In genomic region chr11:78318411-78318810, GRCm38 (mm10) we compare ENCODE assay signal across 27 mouse cellular contexts. TPM values are rescaled to one million over a fixed set of nuclear protein-coding genes. Genes with fewer than 3 reads are reported as not detected.
DNase-seq lines count a peak whose midpoint lies in the region; ATAC-seq and TF ChIP-seq lines count a peak whose summit lies in the region.
"Had no signal": no experiment of that assay in that cellular context is flagged by ENCODE, and none has a peak within 500 bp of the region (broad histone marks: within the 10 kb centered on the region; RNA-seq: fewer than 3 reads in every experiment).

No protein-coding gene starts in this region.

- DNase-seq in forebrain, embryonic 11.5 days (ENCODE audit: low spot score) = no peak
- peak; percentile 12 for DNase-seq in forebrain, postnatal 0 days
- no peak for DNase-seq in forebrain, embryonic 10.5 days (ENCODE audit: extremely low spot score, low spot score)
- no peak for DNase-seq in layer of hippocampus, adult 2 months (ENCODE audit: low spot score in 2 of 2)
- no peak for DNase-seq in layer of hippocampus, adult 9-10 months (ENCODE audit: low spot score)
- DNase-seq in brain, embryonic 14.5 days (ENCODE audit: low read depth) = peak; percentile 77
- DNase-seq in heart, postnatal 36 days = no peak
- DNase-seq: adrenal gland, adult 8-10 months; adrenal gland, postnatal 25 days; cerebellum, adult 18-20 months; cerebellum, adult 9-10 months; cerebellum, postnatal 14 days; gastrocnemius, postnatal 10 days; gastrocnemius, postnatal 36 days; heart, adult 2 months; heart, postnatal 14 days; kidney, adult 11 months had no signal

- H3K4me3 ChIP-seq in forebrain, embryonic 13.5 days = no peak overlapping the region
- H3K4me3 ChIP-seq in forebrain, embryonic 11.5 days (ENCODE audit: low read depth, low read length) = no peak overlapping the region
- no peak overlapping the region for H3K4me3 ChIP-seq in forebrain, postnatal 0 days (ENCODE audit: low read depth, low read length)
- no peak overlapping the region for H3K4me3 ChIP-seq in forebrain, embryonic 10.5 days
- no peak overlapping the region for H3K4me3 ChIP-seq in layer of hippocampus, adult 2 months
- H3K4me3 ChIP-seq: embryonic facial prominence, embryonic 12.5 days; embryonic facial prominence, embryonic 15.5 days; heart, adult 2 months; heart, embryonic 10.5 days; heart, embryonic 13.5 days; hindbrain, embryonic 13.5 days; intestine, embryonic 15.5 days had no signal

- peaks cover 84% of the 10 kb centered on the region for H3K36me3 ChIP-seq in forebrain, embryonic 13.5 days (ENCODE audit: poor library complexity, severe bottlenecking)
- peaks cover 41% of the 10 kb centered on the region for H3K36me3 ChIP-seq in forebrain, embryonic 11.5 days (ENCODE audit: control insufficient read depth, insufficient read depth, low read length)
- no peaks in the 10 kb centered on the region for H3K36me3 ChIP-seq in forebrain, postnatal 0 days (ENCODE audit: insufficient read depth)
- peaks cover 98% of the 10 kb centered on the region for H3K36me3 ChIP-seq in forebrain, embryonic 10.5 days (replicated peaks)

- no peak overlapping the region for H3K9ac ChIP-seq in forebrain, embryonic 13.5 days
- H3K9ac ChIP-seq in forebrain, embryonic 11.5 days (ENCODE audit: low read length) = no peak overlapping the region
- no peak overlapping the region for H3K9ac ChIP-seq in forebrain, postnatal 0 days
- H3K9ac ChIP-seq: embryonic facial prominence, embryonic 12.5 days; embryonic facial prominence, embryonic 15.5 days; heart, embryonic 13.5 days; hindbrain, embryonic 13.5 days; intestine, embryonic 15.5 days had no signal

- peaks cover 34% of the 10 kb centered on the region for H3K4me1 ChIP-seq in forebrain, embryonic 13.5 days
- H3K4me1 ChIP-seq in forebrain, embryonic 11.5 days (replicated peaks; ENCODE audit: control insufficient read depth, insufficient read depth, low read length) = peaks cover 4% of the 10 kb centered on the region; the same call in 1 of the 2 replicates
- no peaks in the 10 kb centered on the region for H3K4me1 ChIP-seq in forebrain, postnatal 0 days (ENCODE audit: insufficient read depth)
- peaks cover 16% of the 10 kb centered on the region for H3K4me1 ChIP-seq in forebrain, embryonic 10.5 days

- WGBS in forebrain, embryonic 13.5 days = 50% methylated on average over 2 of the region's 2 CpGs
- 78% methylated on average over 2 of the region's 2 CpGs for WGBS in forebrain, embryonic 11.5 days
- 34% methylated on average over 2 of the region's 2 CpGs for WGBS in forebrain, postnatal 0 days
- WGBS in forebrain, embryonic 10.5 days = 90% methylated on average over 2 of the region's 2 CpGs

- H3K9me3 ChIP-seq in forebrain, embryonic 13.5 days (replicated peaks) = no peaks in the 10 kb centered on the region
- no peaks in the 10 kb centered on the region for H3K9me3 ChIP-seq in forebrain, embryonic 11.5 days (ENCODE audit: control insufficient read depth, low read length)
- H3K9me3 ChIP-seq in forebrain, postnatal 0 days (ENCODE audit: low read length) = no peaks in the 10 kb centered on the region
- H3K9me3 ChIP-seq in forebrain, embryonic 10.5 days = no peaks in the 10 kb centered on the region
- H3K9me3 ChIP-seq: embryonic facial prominence, embryonic 12.5 days; embryonic facial prominence, embryonic 15.5 days; heart, embryonic 10.5 days; heart, embryonic 13.5 days; hindbrain, embryonic 13.5 days; intestine, embryonic 15.5 days had no signal

- TF ChIP-seq CTCF in forebrain, postnatal 0 days (IDR thresholded peaks at IDR 0.05; ENCODE audit: low read depth) = no peak
- TF ChIP-seq CTCF in layer of hippocampus, adult 2 months (conservative IDR thresholded peaks at IDR 0.05) = no peak
- no peak for TF ChIP-seq CTCF in brain, embryonic 14.5 days (IDR thresholded peaks at IDR 0.05; ENCODE audit: borderline replicate concordance, extremely low read depth, insufficient read depth, insufficient read length)

- no peak overlapping the region for H3K4me2 ChIP-seq in forebrain, embryonic 13.5 days
- H3K4me2 ChIP-seq in forebrain, embryonic 11.5 days (ENCODE audit: low read depth, low read length, severe bottlenecking) = no peak overlapping the region
- no peak overlapping the region for H3K4me2 ChIP-seq in forebrain, postnatal 0 days (ENCODE audit: low read depth)
- H3K4me2 ChIP-seq: embryonic facial prominence, embryonic 12.5 days; embryonic facial prominence, embryonic 15.5 days; heart, embryonic 13.5 days; hindbrain, embryonic 13.5 days; intestine, embryonic 15.5 days had no signal

- TF ChIP-seq POLR2A in brain, embryonic 14.5 days (IDR thresholded peaks at IDR 0.05; ENCODE audit: borderline replicate concordance, extremely low read depth, insufficient read depth, insufficient read length, poor library complexity, severe bottlenecking) = no peak

- H3K27ac ChIP-seq in forebrain, embryonic 13.5 days = peak overlapping the region; percentile 58; the same call in 1 of the 2 replicates
- H3K27ac ChIP-seq in forebrain, embryonic 11.5 days (ENCODE audit: low read depth, low read length) = no peak overlapping the region
- H3K27ac ChIP-seq in forebrain, postnatal 0 days (ENCODE audit: low read depth, low read length) = no peak overlapping the region
- no peak overlapping the region for H3K27ac ChIP-seq in forebrain, embryonic 10.5 days
- peak overlapping the region; percentile 75 for H3K27ac ChIP-seq in layer of hippocampus, adult 2 months
- H3K27ac ChIP-seq: embryonic facial prominence, embryonic 12.5 days; embryonic facial prominence, embryonic 15.5 days; heart, adult 2 months; heart, embryonic 10.5 days; heart, embryonic 13.5 days; hindbrain, embryonic 13.5 days; intestine, embryonic 15.5 days had no signal

- H3K27me3 ChIP-seq in forebrain, embryonic 13.5 days = no peaks in the 10 kb centered on the region
- no peaks in the 10 kb centered on the region for H3K27me3 ChIP-seq in forebrain, embryonic 11.5 days (ENCODE audit: control insufficient read depth, insufficient read depth, low read length)
- no peaks in the 10 kb centered on the region for H3K27me3 ChIP-seq in forebrain, postnatal 0 days (ENCODE audit: insufficient read depth, low read length)
- no peaks in the 10 kb centered on the region for H3K27me3 ChIP-seq in forebrain, embryonic 10.5 days (ENCODE audit: poor library complexity, severe bottlenecking)
- H3K27me3 ChIP-seq: embryonic facial prominence, embryonic 12.5 days; embryonic facial prominence, embryonic 15.5 days; heart, embryonic 13.5 days; hindbrain, embryonic 13.5 days; intestine, embryonic 15.5 days had no signal

- no peak for ATAC-seq in forebrain, embryonic 13.5 days
- no peak for ATAC-seq in forebrain, embryonic 11.5 days (replicated peaks; ENCODE audit: low FRiP score)
- no peak for ATAC-seq in forebrain, postnatal 0 days
- ATAC-seq: activated CD4-positive, CD25-positive, alpha-beta regulatory T cell, adult 4 months; intestine, embryonic 15.5 days had no signal

- intact Hi-C loops in heart, postnatal 36 days (cut with DNase I) = no loop called here

RNA-seq across cellular contexts. Expression of gene Aldoc, which starts 4.4 kb away (rescaled TPM):
- polyA plus RNA-seq in forebrain, embryonic 13.5 days (2015; fragmentation: Nextera tagmentation; extraction: Ambion mirVana) = 135 and 142 TPM in 2 replicates
- 3.3 and 7.4 TPM in 2 replicates for polyA plus RNA-seq in forebrain, embryonic 11.5 days (2014; fragmentation: Nextera tagmentation; extraction: Ambion mirVana)
- total RNA-seq in forebrain, postnatal 0 days (2014; rRNA removed) = 187 and 207 TPM in 2 replicates
- 182 and 219 TPM in 2 replicates for polyA plus RNA-seq in forebrain, postnatal 0 days (2015; fragmentation: Nextera tagmentation; extraction: Ambion mirVana)
- 2.7 and 3.3 TPM in 2 replicates for polyA plus RNA-seq in forebrain, embryonic 10.5 days (2016; fragmentation: Nextera tagmentation; extraction: Ambion mirVana)
- total RNA-seq in layer of hippocampus, adult 2 months (2021) = 100 to 1,000 TPM; 853 to 900 TPM
- 126 and 134 TPM in 2 replicates for polyA plus RNA-seq in brain, embryonic 14.5 days (2012; rRNA removed)
- 1 to 10 TPM in 1 of 2 experiments, under 1 TPM in 1; 0.68 to 1.6 TPM for total RNA-seq in heart, postnatal 36 days (2021)

RNA-seq across cellular contexts. Expression of gene Pigs, which starts 9.8 kb away (rescaled TPM):
- 55.0 and 62.0 TPM in 2 replicates for polyA plus RNA-seq in forebrain, embryonic 13.5 days (2015; fragmentation: Nextera tagmentation; extraction: Ambion mirVana)
- 69.6 and 70.3 TPM in 2 replicates for polyA plus RNA-seq in forebrain, embryonic 11.5 days (2014; fragmentation: Nextera tagmentation; extraction: Ambion mirVana)
- 33.0 and 43.1 TPM in 2 replicates for total RNA-seq in forebrain, postnatal 0 days (2014; rRNA removed)
- polyA plus RNA-seq in forebrain, postnatal 0 days (2015; fragmentation: Nextera tagmentation; extraction: Ambion mirVana) = 63.7 and 76.8 TPM in 2 replicates
- 76.3 and 77.5 TPM in 2 replicates for polyA plus RNA-seq in forebrain, embryonic 10.5 days (2016; fragmentation: Nextera tagmentation; extraction: Ambion mirVana)
- 10 to 100 TPM; 58.2 to 59.9 TPM for total RNA-seq in layer of hippocampus, adult 2 months (2021)
- polyA plus RNA-seq in brain, embryonic 14.5 days (2012; rRNA removed) = 75.3 and 81.7 TPM in 2 replicates
- total RNA-seq in heart, postnatal 36 days (2021) = 10 to 100 TPM; 22.7 to 24.1 TPM

RNA-seq across cellular contexts. Expression of gene Spag5, which starts 17.1 kb away (rescaled TPM):
- 41.8 and 46.4 TPM in 2 replicates for polyA plus RNA-seq in forebrain, embryonic 13.5 days (2015; fragmentation: Nextera tagmentation; extraction: Ambion mirVana)
- polyA plus RNA-seq in forebrain, embryonic 11.5 days (2014; fragmentation: Nextera tagmentation; extraction: Ambion mirVana) = 75.5 and 76.1 TPM in 2 replicates
- 5.7 and 6.5 TPM in 2 replicates for total RNA-seq in forebrain, postnatal 0 days (2014; rRNA removed)
- 3.5 and 4.8 TPM in 2 replicates for polyA plus RNA-seq in forebrain, postnatal 0 days (2015; fragmentation: Nextera tagmentation; extraction: Ambion mirVana)
- polyA plus RNA-seq in forebrain, embryonic 10.5 days (2016; fragmentation: Nextera tagmentation; extraction: Ambion mirVana) = 74.9 and 76.6 TPM in 2 replicates
- total RNA-seq in layer of hippocampus, adult 2 months (2021) = 1 to 10 TPM; 8.3 to 8.5 TPM
- 22.0 and 42.0 TPM in 2 replicates for polyA plus RNA-seq in brain, embryonic 14.5 days (2012; rRNA removed)
- under 1 TPM; 0.54 to 0.58 TPM for total RNA-seq in heart, postnatal 36 days (2021)

RNA-seq across cellular contexts. Expression of gene Unc119, which starts 24.9 kb away (rescaled TPM):
- 68.7 and 70.2 TPM in 2 replicates for polyA plus RNA-seq in forebrain, embryonic 13.5 days (2015; fragmentation: Nextera tagmentation; extraction: Ambion mirVana)
- polyA plus RNA-seq in forebrain, embryonic 11.5 days (2014; fragmentation: Nextera tagmentation; extraction: Ambion mirVana) = 73.2 and 77.4 TPM in 2 replicates
- 86.5 and 99.7 TPM in 2 replicates for total RNA-seq in forebrain, postnatal 0 days (2014; rRNA removed)
- polyA plus RNA-seq in forebrain, postnatal 0 days (2015; fragmentation: Nextera tagmentation; extraction: Ambion mirVana) = 72.2 and 72.5 TPM in 2 replicates
- polyA plus RNA-seq in forebrain, embryonic 10.5 days (2016; fragmentation: Nextera tagmentation; extraction: Ambion mirVana) = 60.2 and 62.8 TPM in 2 replicates
- total RNA-seq in layer of hippocampus, adult 2 months (2021) = 10 to 100 TPM; 27.8 to 33.9 TPM
- 137 and 174 TPM in 2 replicates for polyA plus RNA-seq in brain, embryonic 14.5 days (2012; rRNA removed)
- total RNA-seq in heart, postnatal 36 days (2021) = 1 to 10 TPM; 5.3 to 6.2 TPM

RNA-seq across cellular contexts. Expression of gene BC030499, which starts 27.8 kb away (rescaled TPM):
- polyA plus RNA-seq in forebrain, embryonic 13.5 days (2015; fragmentation: Nextera tagmentation; extraction: Ambion mirVana) = 0.18 and 0.35 TPM in 2 replicates
- polyA plus RNA-seq in forebrain, embryonic 11.5 days (2014; fragmentation: Nextera tagmentation; extraction: Ambion mirVana) = 0.21 and 0.87 TPM in 2 replicates
- 0.38 and 0.62 TPM in 2 replicates for total RNA-seq in forebrain, postnatal 0 days (2014; rRNA removed)
- polyA plus RNA-seq in forebrain, postnatal 0 days (2015; fragmentation: Nextera tagmentation; extraction: Ambion mirVana) = not detected in 2 replicates
- polyA plus RNA-seq in forebrain, embryonic 10.5 days (2016; fragmentation: Nextera tagmentation; extraction: Ambion mirVana) = 0.26 and 0.52 TPM in 2 replicates
- 10 to 100 TPM in 1 of 2 experiments, 1 to 10 TPM in 1; 5.6 to 12.2 TPM for total RNA-seq in layer of hippocampus, adult 2 months (2021)
- 0.49 and 0.72 TPM in 2 replicates for polyA plus RNA-seq in brain, embryonic 14.5 days (2012; rRNA removed)
- under 1 TPM; 0.50 to 0.62 TPM for total RNA-seq in heart, postnatal 36 days (2021)
- total RNA-seq: granulocyte monocyte progenitor cell, adult 5-6 weeks; hematopoietic stem cell, adult 5-6 weeks had no signal

Comparison
In these comparisons a context has a peak if more than half of its experiments do, and no peak if none do; other contexts are left out.
1. H3K27ac ChIP-seq: peak in forebrain, embryonic 13.5 days (single experiment) and layer of hippocampus, adult 2 months (single experiment); none in forebrain, embryonic 11.5 days (single experiment), forebrain, postnatal 0 days (single experiment) and forebrain, embryonic 10.5 days (single experiment).
2. DNase-seq: peak in forebrain, postnatal 0 days (single experiment) and brain, embryonic 14.5 days (single experiment); none in forebrain, embryonic 11.5 days (single experiment), forebrain, embryonic 10.5 days (single experiment), layer of hippocampus, adult 2 months (0 of 2), layer of hippocampus, adult 9-10 months (single experiment) and heart, postnatal 36 days (0 of 2).
3. RNA of gene Aldoc, which starts 4.4 kb away (polyA plus RNA-seq): 182 to 219 TPM in forebrain, postnatal 0 days, 135 to 142 TPM in forebrain, embryonic 13.5 days and 126 to 134 TPM in brain, embryonic 14.5 days; 3.3 to 7.4 TPM in forebrain, embryonic 11.5 days and 2.7 to 3.3 TPM in forebrain, embryonic 10.5 days; every median in the first group is over 10 times any median in the second.